23 mouse cellular contexts compared by ENCODE assay signal in genomic region chr11:57239758-57240157, GRCm38 (mm10).
DNase-seq lines count a peak whose midpoint lies in the region; ATAC-seq lines count a peak whose summit lies in the region.
"Had no signal": no experiment of that assay in that cellular context is flagged by ENCODE, and none has a peak within 500 bp of the region (broad histone marks: within the 10 kb centered on the region; RNA-seq: fewer than 3 reads in every experiment).

No protein-coding gene starts in this region.

- no peaks in the 10 kb centered on the region for H3K9me3 ChIP-seq in hindbrain, embryonic 11.5 days (ENCODE audit: control insufficient read depth, low read length)
- no peaks in the 10 kb centered on the region for H3K9me3 ChIP-seq in hindbrain, embryonic 12.5 days (replicated peaks)
- no peaks in the 10 kb centered on the region for H3K9me3 ChIP-seq in neural tube, embryonic 11.5 days (ENCODE audit: control insufficient read depth, low read length)
- H3K9me3 ChIP-seq: embryonic facial prominence, embryonic 12.5 days; limb, embryonic 10.5 days; midbrain, embryonic 15.5 days had no signal

- no peak overlapping the region for H3K9ac ChIP-seq in hindbrain, embryonic 11.5 days (ENCODE audit: low read depth, low read length)
- no peak overlapping the region for H3K9ac ChIP-seq in hindbrain, embryonic 12.5 days
- no peak overlapping the region for H3K9ac ChIP-seq in neural tube, embryonic 11.5 days (ENCODE audit: low read length)
- H3K9ac ChIP-seq: embryonic facial prominence, embryonic 12.5 days; liver, postnatal 0 days; midbrain, embryonic 15.5 days had no signal

- no peak overlapping the region for H3K4me3 ChIP-seq in hindbrain, embryonic 11.5 days (ENCODE audit: low read depth, low read length)
- no peak overlapping the region for H3K4me3 ChIP-seq in hindbrain, embryonic 12.5 days
- no peak overlapping the region for H3K4me3 ChIP-seq in neural tube, embryonic 11.5 days (ENCODE audit: low read depth, low read length)
- H3K4me3 ChIP-seq: embryonic facial prominence, embryonic 12.5 days; erythroblast, embryonic 14.5 days; left cerebral cortex, adult 2 months; limb, embryonic 10.5 days; midbrain, embryonic 15.5 days had no signal

- H3K27ac ChIP-seq in hindbrain, embryonic 11.5 days (ENCODE audit: low read depth, low read length), result no peak overlapping the region
- no peak overlapping the region for H3K27ac ChIP-seq in hindbrain, embryonic 12.5 days
- H3K27ac ChIP-seq in neural tube, embryonic 11.5 days (ENCODE audit: low read depth, low read length), result no peak overlapping the region
- H3K27ac ChIP-seq: embryonic facial prominence, embryonic 12.5 days; left cerebral cortex, adult 2 months; limb, embryonic 10.5 days; midbrain, embryonic 15.5 days had no signal

- WGBS in hindbrain, embryonic 11.5 days, result 19% methylated on average over 3 of the region's 3 CpGs
- 12% methylated on average over 3 of the region's 3 CpGs for WGBS in hindbrain, embryonic 12.5 days
- 13% methylated on average over 3 of the region's 3 CpGs for WGBS in neural tube, embryonic 11.5 days

- H3K4me1 ChIP-seq in hindbrain, embryonic 11.5 days (replicated peaks; ENCODE audit: control insufficient read depth, insufficient read depth, low read length), result peaks cover 2% of the 10 kb centered on the region; the same call in 1 of the 2 replicates
- H3K4me1 ChIP-seq in hindbrain, embryonic 12.5 days, result peaks cover 8% of the 10 kb centered on the region; the same call in 1 of the 2 replicates
- peaks cover 9% of the 10 kb centered on the region; the same call in 1 of the 2 replicates for H3K4me1 ChIP-seq in neural tube, embryonic 11.5 days (ENCODE audit: control insufficient read depth, insufficient read depth, low read length)

- H3K36me3 ChIP-seq in hindbrain, embryonic 11.5 days (ENCODE audit: control insufficient read depth, insufficient read depth, low read length), result no peaks in the 10 kb centered on the region
- no peaks in the 10 kb centered on the region for H3K36me3 ChIP-seq in hindbrain, embryonic 12.5 days
- H3K36me3 ChIP-seq in neural tube, embryonic 11.5 days (ENCODE audit: control insufficient read depth, insufficient read depth, low read length), result no peaks in the 10 kb centered on the region
- H3K36me3 ChIP-seq: embryonic facial prominence, embryonic 12.5 days; limb, embryonic 10.5 days; midbrain, embryonic 15.5 days had no signal

- ATAC-seq in hindbrain, embryonic 11.5 days (ENCODE audit: low FRiP score), result no peak
- no peak for ATAC-seq in hindbrain, embryonic 12.5 days (ENCODE audit: low FRiP score)
- ATAC-seq in neural tube, embryonic 11.5 days (ENCODE audit: insufficient read depth, low FRiP score, low TSS enrichment), result no peak
- ATAC-seq: forebrain, embryonic 16.5 days; liver, postnatal 0 days; midbrain, embryonic 15.5 days had no signal

- peak; percentile 41 for DNase-seq in hindbrain, embryonic 11.5 days (ENCODE audit: low spot score)
- peak; percentile 31 for DNase-seq in R1 (ENCODE audit: low read depth, low spot score)
- peak; percentile 72 for DNase-seq in embryo, embryonic 11 days
- peak; percentile 40 for DNase-seq in neural tube, embryonic 11.5 days (ENCODE audit: low spot score)
- DNase-seq in MN1 (ENCODE audit: low spot score), result no peak
- DNase-seq in kidney, postnatal 14 days, result no peak
- DNase-seq: cerebellum, postnatal 10 days; heart, postnatal 10 days; kidney, adult 11 months; kidney, postnatal 25 days; liver, postnatal 0 days; lung, postnatal 10 days; spleen, adult 18-20 months; thymus, adult 18-20 months; thymus, postnatal 4 days had no signal

- no peak overlapping the region for H3K4me2 ChIP-seq in hindbrain, embryonic 11.5 days (replicated peaks; ENCODE audit: low read depth, low read length)
- H3K4me2 ChIP-seq in hindbrain, embryonic 12.5 days (replicated peaks), result no peak overlapping the region
- no peak overlapping the region for H3K4me2 ChIP-seq in neural tube, embryonic 11.5 days (ENCODE audit: low read depth)
- H3K4me2 ChIP-seq: embryonic facial prominence, embryonic 12.5 days; heart, embryonic 11.5 days; midbrain, embryonic 15.5 days had no signal

- H3K27me3 ChIP-seq in hindbrain, embryonic 11.5 days (ENCODE audit: control insufficient read depth, insufficient read depth, low read length), result no peaks in the 10 kb centered on the region
- H3K27me3 ChIP-seq in hindbrain, embryonic 12.5 days, result no peaks in the 10 kb centered on the region
- no peaks in the 10 kb centered on the region for H3K27me3 ChIP-seq in neural tube, embryonic 11.5 days (ENCODE audit: control insufficient read depth, insufficient read depth, low read length)
- H3K27me3 ChIP-seq: embryonic facial prominence, embryonic 12.5 days; midbrain, embryonic 15.5 days had no signal

Comparison
In these comparisons a context has a peak if more than half of its experiments do, and no peak if none do; other contexts are left out.
1. DNase-seq: peak in hindbrain, embryonic 11.5 days (single experiment), R1 (single experiment), embryo, embryonic 11 days (single experiment) and neural tube, embryonic 11.5 days (single experiment); none in MN1 (single experiment) and kidney, postnatal 14 days (single experiment).